Mouse (Mus musculus) embryo, embryonic 10 days (tissue): ENCODE results near the gene Adcyap1r1.

Source experiments
- DNase-seq: peaks from one replicate; pipeline ENCODE4 v3.0.0-alpha.2; 2015; ENCODE audit warnings: low spot score

Gene Adcyap1r1

GRCm38 (mm10) chr6:55448976-55449678, 2.7 kb upstream of the Adcyap1r1 start:
- no peak for DNase-seq

- peak; percentile 48 for DNase-seq
These were observed 603 bp downstream of the Adcyap1r1 start for GRCm38 (mm10) chr6:55452381-55452780.

GRCm38 (mm10) chr6:55453548-55453947, 1.8 kb downstream of the Adcyap1r1 start:
- no peak for DNase-seq

GRCm38 (mm10) chr6:55455641-55456040, 3.9 kb downstream of the Adcyap1r1 start:
- DNase-seq = no peak

- DNase-seq = no peak
These were observed 5.9 kb downstream of the Adcyap1r1 start for GRCm38 (mm10) chr6:55457727-55458126.

GRCm38 (mm10) chr6:55458156-55458555, 6.4 kb downstream of the Adcyap1r1 start:
- DNase-seq = no peak

GRCm38 (mm10) chr6:55459545-55460397, 8.0 kb downstream of the Adcyap1r1 start:
- DNase-seq = no peak

GRCm38 (mm10) chr6:55461141-55461540, 9.4 kb downstream of the Adcyap1r1 start:
- peak; percentile 65 for DNase-seq

- DNase-seq = no peak
These were observed 9.9 kb downstream of the Adcyap1r1 start for GRCm38 (mm10) chr6:55461678-55462077.

- DNase-seq = no peak
These were observed 10.6 kb downstream of the Adcyap1r1 start for GRCm38 (mm10) chr6:55462394-55462793.

GRCm38 (mm10) chr6:55463966-55464365, 12.2 kb downstream of the Adcyap1r1 start:
- no peak for DNase-seq

- DNase-seq = no peak
These were observed 13.5 kb downstream of the Adcyap1r1 start for GRCm38 (mm10) chr6:55465311-55465710.

GRCm38 (mm10) chr6:55466301-55466761, 14.6 kb downstream of the Adcyap1r1 start:
- peak; percentile 57 for DNase-seq

GRCm38 (mm10) chr6:55470691-55471090, 18.9 kb downstream of the Adcyap1r1 start:
- no peak for DNase-seq

GRCm38 (mm10) chr6:55472381-55472780, 20.6 kb downstream of the Adcyap1r1 start:
- no peak for DNase-seq

GRCm38 (mm10) chr6:55480988-55481387, 29.2 kb downstream of the Adcyap1r1 start:
- no peak for DNase-seq

- no peak for DNase-seq
These were observed 30.7 kb downstream of the Adcyap1r1 start for GRCm38 (mm10) chr6:55482471-55482870.

- DNase-seq = no peak
These were observed 31.6 kb downstream of the Adcyap1r1 start for GRCm38 (mm10) chr6:55483360-55483759.

- DNase-seq = peak; percentile 22
These were observed 32.4 kb downstream of the Adcyap1r1 start for GRCm38 (mm10) chr6:55484224-55484623.

- peak; percentile 60 for DNase-seq
These were observed 33.4 kb downstream of the Adcyap1r1 start for GRCm38 (mm10) chr6:55485216-55485615.

- DNase-seq = no peak
These were observed 35.9 kb downstream of the Adcyap1r1 start for GRCm38 (mm10) chr6:55487726-55488125.

- DNase-seq = no peak
These were observed 44.4 kb downstream of the Adcyap1r1 start for GRCm38 (mm10) chr6:55496201-55496600.

GRCm38 (mm10) chr6:55498753-55499152, 47.0 kb downstream of the Adcyap1r1 start:
- no peak for DNase-seq
